Mouse (Mus musculus) T-helper 17 cell (primary cell): ENCODE data around the gene Tmem141.

Experiments used
- in situ Hi-C, 2 experiments: fragments of 300-600 bp; cut with MboI, MseI; formaldehyde crosslinking; loops; 1 replicate in 1 of 2; 2 replicates in 1 of 2; pipeline ENCODE4 v1.15.1; 2025; ENCODE audit warnings: high pct_unique_total_duplicates in 2 of 2

Gene Tmem141

DNA sequence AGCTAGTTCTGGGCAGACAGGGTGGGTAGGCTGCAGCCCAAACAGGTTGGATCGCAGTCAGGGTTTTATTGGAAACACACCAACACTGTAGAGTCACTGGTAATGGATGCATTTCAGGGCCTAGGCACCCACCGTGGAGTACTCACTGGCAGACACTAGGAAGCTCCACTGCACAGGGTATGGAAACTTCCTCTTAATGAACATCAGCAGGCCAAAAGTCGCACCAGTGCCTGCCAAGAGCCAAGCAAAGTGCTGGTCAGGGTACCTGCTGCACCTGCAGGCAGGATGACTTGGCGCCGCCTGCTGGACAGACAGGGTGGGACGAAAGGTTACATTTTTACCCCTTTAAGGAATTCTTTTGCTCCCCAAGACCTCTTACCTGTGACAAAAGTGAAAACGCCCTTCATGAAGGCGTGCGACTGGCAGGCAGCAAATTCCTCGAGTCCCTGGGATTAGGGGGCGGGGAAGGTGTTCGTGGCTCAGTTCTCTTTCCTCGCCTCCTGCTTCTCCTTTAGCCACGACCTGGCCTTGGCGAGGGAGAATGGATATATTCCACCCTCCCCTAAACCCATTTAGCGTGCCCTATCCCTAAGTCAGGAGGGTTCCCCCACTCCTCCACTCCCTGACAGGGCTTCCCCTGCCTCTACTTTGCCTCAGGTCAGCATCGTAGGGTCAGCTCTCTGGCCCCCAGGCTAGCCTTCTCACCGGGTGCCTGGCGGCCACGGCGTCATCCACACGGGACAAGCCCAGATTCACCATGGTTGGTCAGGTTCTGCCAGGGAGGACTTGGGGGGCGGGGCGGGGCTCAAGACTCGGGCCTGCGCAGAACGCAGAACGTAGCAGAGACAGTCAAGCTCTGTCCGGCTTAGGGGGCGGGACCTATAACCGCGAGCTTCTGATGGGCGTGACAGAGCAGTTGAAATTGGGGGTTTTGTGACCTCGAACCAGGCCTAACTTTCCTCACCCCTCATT, at the start of gene Tmem141:
TSS of gene Tmem141 (minus strand) at position 777 of the 972 bp plus-strand sequence.
- in situ Hi-C loops, result no loop called here

DNA sequence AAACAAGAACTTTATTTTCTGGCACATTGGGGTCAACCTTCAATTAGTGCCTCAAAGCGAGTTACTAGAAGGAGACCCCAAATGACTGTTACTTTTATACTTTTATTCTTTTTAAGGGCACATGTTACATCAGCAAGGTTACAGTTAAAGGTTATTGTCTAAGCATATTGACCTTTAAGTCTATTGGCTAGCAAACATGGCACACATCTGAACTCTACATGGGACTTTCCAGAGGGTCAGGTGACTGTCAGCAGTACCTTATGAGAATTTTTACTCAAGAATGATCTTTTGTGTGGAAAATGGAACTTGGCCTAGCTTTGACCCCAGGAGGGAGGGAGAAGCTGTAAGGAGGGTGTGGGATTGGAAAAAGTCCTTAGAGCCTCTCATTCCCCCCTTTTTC, 44.7 kb upstream of the Tmem141 start:
- in situ Hi-C loops, result no loop called here

DNA sequence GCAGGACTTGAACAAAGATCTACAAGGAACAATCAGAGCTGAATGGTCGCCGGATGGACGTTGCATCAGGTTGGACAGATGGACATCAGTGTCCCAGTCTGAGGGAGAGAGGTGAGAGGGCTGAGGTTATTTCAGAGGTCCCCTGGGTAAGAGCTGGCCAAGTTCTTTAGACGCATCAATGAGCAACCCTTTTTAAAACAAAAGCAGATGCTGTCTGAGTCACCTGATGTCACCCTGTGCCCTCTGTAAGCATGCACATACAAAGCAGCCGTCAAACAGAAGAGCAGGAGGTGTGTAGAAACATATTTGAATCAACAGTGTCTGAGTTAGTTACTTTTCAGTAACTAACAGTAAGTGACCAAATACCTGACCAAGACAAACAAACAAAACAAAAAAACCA, 42.3 kb upstream of the Tmem141 start:
- in situ Hi-C loops, result no loop called here

DNA sequence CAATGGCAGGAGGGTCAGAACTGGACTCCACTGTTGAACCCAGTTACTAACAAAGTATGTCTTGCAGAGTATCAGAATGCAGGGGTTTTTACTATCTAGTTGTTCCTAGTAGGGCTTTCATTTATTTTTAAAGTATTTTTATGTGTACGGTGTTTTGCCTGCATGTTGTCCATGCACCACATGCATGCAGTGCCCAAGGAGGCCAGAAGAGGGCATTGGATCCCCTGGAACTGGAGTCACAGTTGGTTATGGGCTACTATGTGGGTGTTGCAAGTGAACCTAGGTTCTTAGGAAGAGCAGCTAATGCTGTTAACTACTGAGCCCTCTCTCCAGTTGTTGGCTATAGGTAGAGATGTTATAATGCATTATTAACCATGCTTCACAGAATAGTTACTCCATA, 41.7 kb upstream of the Tmem141 start:
- in situ Hi-C loops, result no loop called here

DNA sequence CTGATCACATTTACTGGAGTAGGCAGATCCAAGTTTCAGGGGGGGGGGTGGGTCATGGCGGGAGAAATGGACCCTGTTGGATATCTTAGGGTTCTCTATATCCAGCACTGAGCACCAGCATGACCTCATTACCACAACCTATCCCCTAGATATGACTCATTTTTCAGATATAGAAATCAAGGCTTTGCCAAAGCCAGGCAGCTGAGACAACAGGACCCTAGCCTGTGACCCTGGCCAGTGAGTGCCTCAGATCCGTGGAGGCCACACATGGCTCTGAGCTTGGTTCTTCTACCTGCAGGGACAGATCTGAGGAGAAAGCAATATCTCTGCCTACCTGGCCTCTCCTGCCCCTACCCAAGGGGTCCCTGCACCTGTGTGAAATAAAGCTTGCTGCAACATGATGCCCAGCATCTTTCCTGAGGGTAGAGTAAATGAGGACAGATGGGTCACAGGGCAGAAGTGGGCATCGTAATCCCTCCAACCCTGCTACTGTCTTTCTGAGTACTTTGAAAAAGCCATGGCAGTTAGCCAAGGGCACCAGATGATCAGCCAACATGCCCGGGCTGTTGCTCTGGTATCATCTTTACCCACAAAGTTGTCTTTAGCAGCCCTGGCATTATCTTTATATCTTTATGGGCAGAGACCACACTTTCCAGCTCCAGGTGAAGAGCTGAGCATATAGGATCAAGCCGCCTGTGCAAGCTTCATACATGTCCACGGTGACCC, 39.6 kb upstream of the Tmem141 start:
- in situ Hi-C loops, result no loop called here

DNA sequence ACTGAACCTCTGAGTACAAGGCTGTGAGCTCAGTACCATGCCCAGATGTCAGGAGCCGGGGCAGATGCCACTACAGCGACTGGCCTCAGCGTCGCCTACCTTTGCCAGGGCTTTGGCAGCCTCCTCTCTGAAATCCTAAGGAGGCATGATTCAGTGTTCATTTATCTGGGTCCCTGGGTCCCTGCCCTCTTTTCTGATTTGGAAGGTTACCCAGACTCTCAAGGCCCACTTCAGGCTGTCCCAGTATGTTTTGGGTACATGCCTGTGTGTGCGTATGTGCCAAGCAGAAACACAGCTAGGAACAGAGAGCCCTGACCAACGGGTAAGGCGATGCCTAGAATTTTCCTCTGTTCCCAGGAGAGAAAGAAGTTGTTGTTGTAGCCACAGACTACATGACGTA, 38.5 kb upstream of the Tmem141 start:
- in situ Hi-C loops, result no loop called here

DNA sequence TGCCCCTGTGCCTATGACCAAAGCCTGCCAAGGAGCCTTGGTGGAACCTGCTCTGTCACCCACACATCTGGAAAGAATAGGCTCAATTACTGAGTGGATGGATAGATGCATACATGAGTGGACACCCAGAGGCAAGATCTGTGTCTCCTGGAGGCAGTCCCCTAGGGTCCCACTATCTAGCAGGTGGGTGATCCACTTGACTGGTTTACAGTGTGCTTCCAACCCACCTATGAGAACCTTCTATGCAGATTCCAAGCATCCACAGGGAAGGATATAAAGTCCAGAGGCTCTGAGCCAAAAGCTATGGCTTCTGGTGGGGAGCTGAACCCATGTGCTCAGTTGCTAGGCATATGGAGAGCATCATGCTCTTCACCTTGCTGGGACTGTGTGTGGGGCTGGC, 35.8 kb upstream of the Tmem141 start, which contains the start of gene Lcn5:
TSS of gene Lcn5 (plus strand) at position 301 of the 400 bp plus-strand sequence.
- in situ Hi-C loops, result no loop called here

DNA sequence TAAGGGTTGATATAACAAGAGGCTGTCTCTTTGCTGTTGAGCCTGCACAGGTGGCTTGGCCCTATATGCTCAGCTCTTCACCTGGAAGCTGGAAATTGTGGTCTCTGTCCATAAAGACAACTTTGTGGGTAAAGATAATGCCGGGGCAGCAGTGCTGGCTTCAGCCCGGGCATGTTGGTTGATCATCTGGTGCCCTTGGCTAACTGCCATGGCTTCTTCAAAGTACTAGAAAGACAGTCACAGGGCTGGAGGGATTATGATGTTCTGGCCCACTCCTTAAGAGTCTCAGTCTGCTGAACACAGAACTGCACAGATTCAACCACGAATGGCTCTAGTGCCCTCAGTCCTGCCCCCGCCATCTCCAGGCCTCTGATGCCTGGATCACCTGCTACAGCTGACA, 35.4 kb upstream of the Tmem141 start:
- in situ Hi-C loops, result no loop called here

DNA sequence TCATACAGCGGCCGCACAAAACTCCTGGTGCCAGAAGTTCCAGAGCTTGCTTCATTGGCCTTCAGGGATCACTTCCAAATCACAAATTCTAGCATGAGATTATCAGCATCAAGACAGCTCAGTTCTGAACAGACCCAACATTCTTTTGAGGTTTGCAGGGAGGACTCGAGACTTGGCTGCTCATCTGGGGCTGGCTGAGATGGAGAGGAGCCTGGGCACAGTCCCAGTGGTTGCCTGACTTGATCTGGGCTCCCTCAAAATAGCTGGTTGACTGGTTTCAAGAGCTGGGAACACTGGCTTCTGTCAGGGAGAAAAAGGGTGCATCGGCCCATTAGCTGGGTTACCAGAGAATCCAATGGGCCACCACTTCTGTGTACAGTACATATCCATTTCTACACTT, 34.9 kb upstream of the Tmem141 start:
- in situ Hi-C loops, result no loop called here

DNA sequence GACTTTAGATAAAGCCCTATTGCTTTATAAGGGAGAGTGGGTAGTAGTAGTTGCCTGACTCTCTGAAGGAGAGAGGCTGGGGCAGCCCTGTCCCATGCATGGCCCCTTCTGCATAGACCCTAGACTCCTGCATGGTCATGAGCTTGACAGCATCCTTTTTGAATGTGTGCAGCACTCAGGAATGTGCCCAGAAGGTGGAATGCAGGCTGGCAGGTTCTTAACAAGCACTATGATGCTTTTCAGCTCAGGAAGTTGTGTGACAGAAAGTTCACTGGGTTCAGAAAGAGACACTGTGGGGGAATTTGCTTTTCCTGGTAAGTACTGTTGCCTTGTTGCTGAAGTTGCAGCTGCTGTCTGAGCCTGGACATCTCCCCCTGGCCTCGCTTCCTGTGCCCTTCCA, 32.7 kb upstream of the Tmem141 start:
- in situ Hi-C loops, result no loop called here

DNA sequence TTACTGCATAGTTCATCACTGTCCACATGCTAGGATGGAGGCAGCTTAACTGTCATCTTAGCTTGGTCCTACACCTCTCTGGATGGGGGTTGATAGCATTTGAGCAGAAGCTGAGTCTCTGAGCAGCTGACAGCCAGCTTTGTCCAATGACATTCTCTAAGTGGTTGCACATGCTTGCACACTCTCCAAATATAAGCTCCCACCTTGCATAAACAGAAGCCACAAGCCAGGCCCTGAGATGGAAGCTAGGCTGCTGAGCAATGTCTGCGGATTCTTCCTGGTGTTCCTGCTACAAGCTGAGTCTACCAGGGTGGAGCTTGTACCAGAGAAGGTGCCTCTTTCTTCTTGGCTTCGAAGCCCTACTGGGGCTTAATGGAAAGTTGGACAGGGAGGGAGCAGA, 31.1 kb upstream of the Tmem141 start, which contains the start of gene Lcn8:
TSS of gene Lcn8 (plus strand) at position 219 of the 400 bp plus-strand sequence.
- in situ Hi-C loops, result no loop called here

DNA sequence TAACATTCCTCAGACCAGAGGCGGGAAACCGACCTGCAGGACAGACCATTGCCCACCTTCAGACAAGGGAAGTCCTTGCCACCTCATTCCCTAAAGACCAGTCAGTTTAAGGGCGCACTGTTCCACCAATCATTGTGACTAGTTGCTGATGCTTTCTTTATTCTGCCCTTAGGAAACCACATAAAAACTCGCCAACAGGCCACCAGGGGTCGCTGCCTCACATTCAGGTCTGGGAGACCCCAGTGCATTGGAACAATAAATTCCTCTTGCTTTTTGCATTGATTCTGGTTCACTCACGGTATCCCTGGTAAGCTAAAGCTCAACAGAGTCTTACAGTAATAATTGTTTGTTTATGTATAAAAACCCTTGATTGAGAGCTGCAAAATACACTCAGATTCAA, 18.1 kb upstream of the Tmem141 start:
- in situ Hi-C loops, result no loop called here

DNA sequence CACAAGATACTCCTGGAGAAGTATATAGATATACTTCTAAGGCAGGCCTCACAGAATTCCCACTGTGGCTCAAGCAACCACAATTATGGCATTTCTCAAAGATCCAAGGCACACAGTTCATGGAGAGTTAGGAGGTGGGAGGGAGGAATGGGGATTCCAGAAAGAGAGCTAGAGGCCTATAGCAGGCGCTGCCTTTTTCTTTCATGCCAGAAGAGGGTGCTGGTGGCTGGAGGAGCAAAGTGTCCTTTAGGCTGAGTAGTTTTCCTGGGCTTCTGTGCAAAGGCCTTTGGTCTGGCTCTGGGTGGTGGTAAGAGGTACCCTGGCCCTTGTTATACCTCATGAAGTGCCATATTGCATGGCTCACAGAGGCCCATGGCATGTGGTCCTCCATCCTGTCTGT, 12.2 kb upstream of the Tmem141 start:
- in situ Hi-C loops, result no loop called here

DNA sequence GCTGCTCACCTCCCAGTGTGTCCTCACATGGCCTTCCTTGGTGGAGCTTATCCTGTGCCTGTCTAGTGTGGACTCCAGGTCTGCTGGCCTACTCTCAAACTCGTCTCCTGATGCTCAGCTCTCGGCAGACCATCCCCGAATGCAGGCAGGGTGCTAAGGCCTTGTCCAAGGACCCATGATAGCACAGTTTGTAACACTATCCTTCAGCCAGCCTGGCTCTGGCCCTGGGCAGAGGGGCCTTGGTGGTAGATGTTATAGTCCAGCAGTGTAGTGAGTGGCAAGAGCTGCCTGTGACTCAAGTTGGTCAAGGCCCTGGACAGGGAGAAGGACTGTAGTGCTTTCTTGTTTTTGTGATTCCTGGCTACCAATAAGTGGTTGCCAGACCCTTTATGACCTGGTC, 11.8 kb upstream of the Tmem141 start:
- in situ Hi-C loops, result no loop called here

DNA sequence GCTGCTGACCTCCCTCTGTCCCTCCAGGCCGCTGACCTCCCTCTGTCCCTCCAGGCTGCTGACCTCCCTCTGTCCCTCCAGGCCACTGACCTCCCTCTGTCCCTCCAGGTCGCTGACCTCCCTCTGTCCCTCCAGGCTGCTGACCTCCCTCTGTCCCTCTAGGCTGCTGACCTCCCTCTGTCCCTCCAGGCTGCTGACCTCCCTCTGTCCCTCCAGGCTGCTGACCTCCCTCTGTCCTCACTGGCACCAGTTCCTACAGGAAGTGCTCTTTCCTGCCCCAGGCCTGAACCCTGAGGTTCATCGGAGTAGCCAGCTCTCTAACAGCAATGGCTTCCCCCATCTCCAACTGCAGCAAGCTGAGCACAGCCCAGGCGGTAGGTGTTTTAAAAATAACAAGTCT, 6.9 kb upstream of the Tmem141 start:
- in situ Hi-C loops, result no loop called here

DNA sequence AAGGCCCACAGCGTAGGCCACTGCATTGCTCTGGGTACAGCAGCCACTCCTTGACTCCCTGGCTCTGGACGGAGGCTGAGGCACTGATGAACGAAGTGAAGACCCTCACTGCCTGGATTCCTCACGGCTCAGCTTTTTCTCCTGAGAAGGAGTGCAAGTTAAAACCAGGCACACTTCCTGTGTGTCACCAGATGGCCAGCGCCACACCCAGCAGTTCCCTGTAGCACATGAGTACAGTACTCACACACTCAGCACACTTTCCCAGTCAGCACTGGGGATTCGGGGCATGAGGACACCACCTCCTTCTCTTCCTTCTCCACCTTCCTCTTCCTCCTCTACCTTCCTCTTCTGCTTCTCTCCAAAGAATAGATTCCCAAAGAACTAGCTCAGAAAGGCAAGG, 6.0 kb upstream of the Tmem141 start, which contains the start of gene Fcna:
TSS of gene Fcna (minus strand) at position 220 of the 400 bp plus-strand sequence.
- in situ Hi-C loops, result no loop called here

DNA sequence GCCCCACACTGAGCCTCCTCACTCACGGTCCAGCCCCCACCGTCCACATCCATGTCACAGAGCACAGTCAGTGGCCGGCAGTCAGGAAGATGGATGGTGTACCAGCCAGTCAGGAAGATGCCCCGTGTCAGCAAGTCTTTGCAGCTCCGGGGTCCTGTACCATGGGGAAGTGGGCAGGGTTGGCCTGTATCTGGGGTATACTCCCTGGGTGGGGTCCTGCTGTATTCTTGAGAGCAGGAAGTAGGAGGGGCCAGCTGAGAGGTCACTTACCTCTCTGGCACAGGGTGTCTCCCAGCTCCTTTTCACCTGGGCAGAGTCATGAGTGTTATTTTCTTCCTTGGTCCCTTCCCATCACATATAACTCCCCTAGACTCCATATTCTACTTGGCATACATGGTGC, 4.2 kb upstream of the Tmem141 start:
- in situ Hi-C loops, result no loop called here

DNA sequence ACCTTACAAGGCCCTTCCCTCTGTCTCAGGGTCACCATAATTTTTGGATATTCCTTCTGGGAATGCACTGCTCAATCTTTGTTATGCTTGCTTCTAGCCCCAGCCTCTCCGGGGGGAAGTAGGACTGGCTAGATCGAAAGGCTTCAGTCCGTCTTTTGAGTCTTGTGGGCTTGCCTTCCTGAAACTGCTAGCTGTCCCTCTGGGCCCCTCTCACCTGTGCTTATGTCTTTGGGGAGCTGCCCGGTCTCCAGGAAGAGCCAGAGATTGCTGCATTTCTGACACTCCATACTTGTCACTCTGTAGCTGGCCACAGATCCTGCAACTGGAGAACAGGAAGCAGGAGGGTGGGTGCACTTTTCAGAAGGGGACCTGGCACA, 965 bp downstream of the Tmem141 start:
- in situ Hi-C loops, result no loop called here

DNA sequence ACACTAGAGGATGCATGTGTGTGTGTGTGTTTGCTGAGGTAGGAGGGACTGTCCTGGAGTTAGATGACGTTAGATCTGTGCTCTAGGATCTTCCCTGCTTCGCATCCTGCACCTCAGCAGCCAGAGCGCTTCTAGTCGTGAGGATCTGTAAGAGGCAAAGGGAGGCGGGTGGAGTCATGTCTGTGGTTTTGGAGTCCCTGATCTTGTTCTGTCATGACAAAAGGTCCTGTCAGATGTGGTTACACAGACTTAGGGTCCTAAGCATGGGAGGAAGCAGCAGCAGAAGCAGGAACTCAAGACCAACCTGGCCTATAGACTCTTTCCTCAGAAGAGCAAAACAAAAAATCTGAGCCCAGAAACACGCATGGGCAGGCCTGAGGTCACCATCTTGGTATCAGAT, 1.4 kb downstream of the Tmem141 start:
- in situ Hi-C loops, result no loop called here

DNA sequence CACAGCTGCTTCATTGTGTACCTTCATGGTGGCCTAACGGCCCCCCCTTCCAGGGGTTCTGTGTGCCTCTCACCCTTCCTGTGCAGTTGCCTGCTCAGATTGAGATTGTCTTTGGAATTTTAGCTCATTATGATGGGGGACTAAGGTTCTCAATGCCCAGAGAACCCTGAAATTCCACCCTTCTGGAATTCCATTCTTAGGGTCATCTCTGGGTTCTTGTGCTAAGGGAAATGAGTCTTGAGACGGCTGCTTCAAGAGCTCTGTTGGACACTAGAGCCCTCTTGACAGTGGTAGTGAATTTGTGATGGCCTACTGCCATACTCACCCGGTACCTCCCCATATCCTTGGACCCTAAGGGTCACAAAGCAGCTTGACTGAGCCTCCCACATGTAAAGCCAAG, 4.2 kb downstream of the Tmem141 start, which contains the start of gene Ccdc183:
TSS of gene Ccdc183 (minus strand) at position 101 of the 400 bp plus-strand sequence.
- in situ Hi-C loops, result no loop called here

DNA sequence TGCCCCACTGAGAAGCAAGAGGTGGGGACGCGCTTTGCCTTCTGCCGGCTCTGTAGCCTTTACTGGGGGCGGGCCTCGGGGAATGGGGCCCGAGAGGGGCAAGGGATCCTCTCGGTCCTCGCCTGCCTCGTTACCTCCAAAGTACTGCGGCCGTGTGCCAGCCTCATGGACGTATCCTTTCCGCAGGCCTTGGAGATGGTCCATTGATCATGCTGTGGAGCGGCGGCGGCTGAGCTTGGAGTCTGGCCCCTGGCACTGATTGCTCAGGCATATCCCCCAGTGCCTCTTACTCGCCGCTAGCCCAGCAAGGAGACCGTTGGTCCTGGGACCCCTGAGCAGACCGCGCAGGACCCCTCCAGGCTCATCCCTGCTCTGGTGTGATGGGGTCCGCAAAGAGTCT, 5.4 kb downstream of the Tmem141 start:
- in situ Hi-C loops, result no loop called here

DNA sequence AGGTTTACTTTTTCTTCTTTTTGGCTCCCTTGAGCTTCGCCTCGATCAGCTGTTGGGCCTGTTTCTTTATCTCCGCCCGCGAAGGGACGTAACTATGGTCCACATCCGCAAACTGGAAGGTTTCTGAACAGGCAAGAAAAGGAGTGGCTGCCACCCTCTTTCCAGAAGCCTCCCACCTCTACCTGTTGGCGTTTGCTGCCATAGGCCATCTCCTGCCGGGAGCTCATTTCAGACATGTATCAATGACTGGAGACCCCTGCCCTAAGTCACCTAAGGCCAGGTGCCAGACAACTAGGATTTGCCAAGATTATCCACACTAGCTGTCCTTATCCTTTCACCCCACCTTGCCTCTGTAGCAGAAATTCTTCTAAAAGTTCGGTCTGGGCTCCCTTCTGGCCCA, 13.1 kb downstream of the Tmem141 start:
- in situ Hi-C loops, result no loop called here
